Mouse (Mus musculus) embryo, embryonic 10 days (tissue): ENCODE results near the gene Tacc3.

Experiments
- DNase-seq: peaks from one replicate; pipeline ENCODE4 v3.0.0-alpha.2; 2015; ENCODE audit warnings: low spot score

Gene Tacc3

DNA sequence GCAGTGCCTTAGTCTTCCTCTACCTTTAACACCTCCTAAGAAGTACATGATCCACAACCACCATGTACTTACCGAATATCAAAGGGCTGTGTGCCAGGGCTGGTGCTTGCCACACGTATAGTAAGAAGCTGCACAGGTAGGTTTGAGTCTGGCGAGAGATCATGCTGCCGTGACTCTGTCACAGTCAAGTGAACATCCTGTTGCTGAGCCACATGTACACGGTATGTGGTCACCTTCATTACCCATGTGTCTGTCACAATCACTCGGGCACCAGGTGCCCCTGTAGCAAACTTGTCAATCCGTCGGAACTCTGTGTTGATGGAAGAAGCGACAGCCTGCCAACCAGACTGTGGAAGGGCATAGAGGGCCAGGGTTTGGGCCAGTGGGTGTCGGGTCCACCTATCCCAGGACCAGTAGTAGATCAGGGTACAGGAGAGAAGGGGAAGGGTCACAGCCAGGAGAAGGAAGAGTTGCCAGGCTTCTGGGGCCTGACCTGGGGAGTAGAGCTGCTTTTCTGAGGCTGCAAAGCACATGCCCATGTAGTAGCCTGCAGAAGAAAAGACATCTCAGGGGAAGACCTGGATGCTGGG is 2.6 kb upstream of the Tacc3 start:
- no peak for DNase-seq

DNA sequence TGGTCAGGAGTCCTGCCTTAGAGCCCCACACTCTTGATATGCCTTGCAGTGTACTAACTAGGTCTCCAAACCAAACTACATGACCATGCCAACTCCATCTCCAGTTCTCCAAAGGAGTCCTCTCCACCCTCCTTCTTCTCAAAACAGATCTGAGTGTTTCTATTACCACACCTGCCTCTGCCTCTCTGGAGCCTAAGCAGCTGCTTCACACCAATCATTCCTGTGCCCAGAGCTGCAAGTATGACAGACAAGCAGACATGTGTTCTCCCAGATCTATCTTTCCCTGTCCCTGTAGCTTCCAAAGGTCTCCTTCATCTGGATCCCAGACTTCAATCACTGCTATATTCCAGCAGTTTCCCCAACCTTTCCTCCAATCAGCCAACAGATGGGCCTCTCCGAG is 1.2 kb upstream of the Tacc3 start:
- DNase-seq = no peak

DNA sequence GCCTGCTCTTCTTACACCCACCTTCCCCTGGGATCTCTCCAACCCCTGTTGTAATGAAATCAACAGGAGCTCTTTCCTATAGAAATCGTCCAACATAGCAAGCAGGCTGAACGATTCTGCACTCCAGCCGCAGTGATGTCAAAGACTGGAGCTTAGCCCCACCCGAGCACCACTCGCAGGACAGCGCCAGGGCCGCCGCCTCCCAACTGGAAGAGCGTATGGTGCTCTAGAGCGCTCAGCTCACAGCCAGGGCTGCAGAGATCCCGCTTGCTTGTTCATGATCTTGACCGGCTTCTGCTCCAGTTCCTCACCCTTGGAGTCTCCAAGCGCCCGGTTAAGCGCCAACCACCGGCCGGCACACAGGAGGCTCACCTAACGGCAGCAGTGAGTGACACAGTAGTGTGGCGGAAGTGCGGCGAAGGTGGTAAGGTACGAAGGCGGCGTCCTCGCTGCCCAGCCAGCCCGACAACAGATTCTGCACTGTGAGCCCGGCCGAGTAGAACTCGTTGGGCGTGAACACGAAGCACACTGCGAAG is 609 bp upstream of the Tacc3 start:
- no peak for DNase-seq

DNA sequence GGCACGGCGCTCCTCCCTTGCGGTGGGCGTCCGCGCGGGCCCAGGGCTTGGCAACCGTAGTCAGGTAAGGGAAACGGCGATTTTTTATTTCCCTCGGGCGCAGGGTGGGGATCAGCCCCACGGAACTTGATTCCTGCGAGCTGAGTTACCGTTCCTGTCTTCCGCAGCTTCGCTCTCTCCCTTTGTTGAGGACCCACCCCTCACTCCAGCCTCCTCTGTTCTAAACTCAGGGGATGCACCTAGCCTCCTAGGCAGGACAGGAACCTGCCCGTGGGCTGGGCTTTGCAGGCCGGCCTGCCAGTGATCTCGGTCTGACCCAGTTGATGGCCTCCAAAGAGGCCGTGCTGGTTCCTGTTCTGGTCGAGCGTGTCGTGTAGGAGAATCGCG is 729 bp downstream of the Tacc3 start:
- DNase-seq = no peak

DNA sequence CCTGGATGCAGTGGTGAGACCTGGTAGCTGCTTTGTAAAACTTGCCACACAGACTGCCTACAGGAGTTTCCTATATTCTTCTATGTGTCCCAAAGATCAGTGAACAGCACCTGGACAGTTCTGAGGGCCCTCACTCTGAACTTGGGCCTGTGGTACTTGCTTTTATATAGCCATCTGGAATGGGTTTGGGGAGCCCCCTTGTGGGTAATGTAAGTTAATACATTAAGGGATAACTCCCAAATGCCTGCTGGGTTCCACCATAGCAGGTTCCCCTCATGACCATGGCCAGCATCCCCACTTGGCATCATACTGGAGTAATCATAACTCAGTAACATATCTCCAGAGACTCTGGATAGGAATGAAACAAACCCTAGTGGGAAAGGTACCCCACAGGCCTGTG is 10.3 kb downstream of the Tacc3 start:
- DNase-seq = peak; percentile 35

DNA sequence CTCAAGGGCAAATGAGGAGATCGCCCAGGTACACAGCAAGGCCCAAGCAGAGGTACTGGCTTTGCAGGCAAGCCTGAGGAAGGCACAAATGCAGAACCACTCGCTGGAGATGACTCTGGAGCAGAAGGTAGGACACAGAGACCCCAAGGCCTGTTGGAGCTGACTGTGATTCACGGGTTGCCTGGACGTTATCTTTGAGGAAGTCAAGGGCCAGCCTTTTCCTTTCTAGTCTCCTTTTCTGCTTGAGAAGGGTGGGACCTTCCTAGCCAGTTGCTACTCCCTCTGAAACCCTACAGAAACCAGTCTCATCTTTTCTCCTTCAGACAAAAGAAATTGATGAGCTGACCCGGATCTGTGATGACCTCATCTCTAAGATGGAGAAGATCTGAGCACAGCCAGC is 13.7 kb downstream of the Tacc3 start:
- DNase-seq = no peak

DNA sequence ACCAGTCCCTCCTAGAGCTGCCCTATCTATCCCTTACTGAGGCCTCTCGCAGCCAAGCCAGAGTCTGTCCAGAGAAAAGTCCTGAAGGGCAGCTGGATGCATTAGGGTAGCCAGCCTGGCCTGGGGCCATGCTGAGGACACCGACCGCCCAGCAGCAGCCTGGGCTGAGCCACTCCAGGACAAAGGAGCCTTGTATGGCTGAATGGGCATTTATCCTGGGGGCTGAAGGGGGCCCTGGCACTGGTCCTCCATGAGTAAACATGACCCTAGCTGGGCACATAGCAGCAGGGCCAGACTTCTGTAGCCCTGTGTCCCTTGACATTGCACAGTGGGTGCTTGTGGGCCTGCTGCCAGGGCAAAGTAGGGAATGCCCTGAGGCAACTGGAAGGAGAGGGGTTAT is 16.5 kb downstream of the Tacc3 start:
- DNase-seq = no peak

DNA sequence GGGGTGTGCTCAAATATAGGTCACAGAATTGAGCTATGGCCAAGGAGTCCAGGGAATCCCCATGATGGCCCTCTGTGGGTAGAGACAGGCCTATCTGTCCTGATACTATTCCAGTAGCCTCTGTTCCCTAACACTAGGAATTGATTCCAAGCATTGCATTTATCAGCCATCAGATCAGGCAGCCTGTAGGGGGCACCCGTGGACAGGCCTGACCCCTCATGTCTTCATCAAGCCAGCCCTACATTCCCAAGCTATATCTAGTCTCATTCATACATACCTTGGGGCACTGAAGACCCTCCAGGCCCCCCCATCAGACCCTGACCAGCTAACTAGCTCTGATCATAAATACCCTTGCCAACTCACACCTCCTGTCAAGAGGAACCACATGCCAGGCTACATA is 18.0 kb downstream of the Tacc3 start:
- peak; percentile 85 for DNase-seq

DNA sequence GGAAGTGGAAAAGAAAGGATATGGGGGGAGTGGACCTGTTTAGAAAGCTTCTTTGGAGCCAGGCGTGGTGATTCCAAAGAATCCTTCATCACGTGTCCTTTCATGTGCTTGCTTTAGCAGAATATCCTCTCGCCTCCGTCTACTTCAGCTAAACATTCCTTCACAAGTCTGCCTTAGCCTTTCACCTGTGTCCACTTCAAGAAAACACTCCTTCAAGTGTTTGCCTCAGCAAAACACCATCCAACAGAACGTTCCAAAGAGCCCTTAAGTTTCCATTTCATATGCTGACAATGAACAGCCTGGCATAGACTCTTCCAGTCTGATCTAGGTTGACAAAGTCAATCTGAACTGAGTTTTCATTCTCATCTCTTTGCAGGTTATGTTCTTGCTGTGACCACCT is 20.3 kb downstream of the Tacc3 start:
- DNase-seq = no peak

DNA sequence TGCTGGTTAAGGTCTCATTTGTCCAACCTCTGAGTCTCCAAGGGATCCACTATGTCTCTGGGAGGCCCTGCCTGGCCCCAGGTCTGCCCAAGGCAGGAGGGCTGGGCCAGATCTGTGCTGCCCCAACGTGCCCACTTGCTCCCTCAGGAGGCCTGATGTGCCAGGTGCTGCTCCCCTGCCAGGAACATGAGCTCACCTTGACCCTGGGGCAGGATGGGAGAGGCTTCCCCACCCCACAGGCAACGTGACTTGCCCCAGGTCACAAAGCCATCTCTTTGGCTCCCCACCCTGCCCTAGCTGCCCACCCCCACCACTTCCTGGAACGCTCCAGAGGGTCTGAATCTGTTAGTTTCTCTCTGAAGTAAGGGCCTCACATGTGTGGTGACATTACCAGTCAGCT is 23.1 kb downstream of the Tacc3 start:
- DNase-seq = no peak

DNA sequence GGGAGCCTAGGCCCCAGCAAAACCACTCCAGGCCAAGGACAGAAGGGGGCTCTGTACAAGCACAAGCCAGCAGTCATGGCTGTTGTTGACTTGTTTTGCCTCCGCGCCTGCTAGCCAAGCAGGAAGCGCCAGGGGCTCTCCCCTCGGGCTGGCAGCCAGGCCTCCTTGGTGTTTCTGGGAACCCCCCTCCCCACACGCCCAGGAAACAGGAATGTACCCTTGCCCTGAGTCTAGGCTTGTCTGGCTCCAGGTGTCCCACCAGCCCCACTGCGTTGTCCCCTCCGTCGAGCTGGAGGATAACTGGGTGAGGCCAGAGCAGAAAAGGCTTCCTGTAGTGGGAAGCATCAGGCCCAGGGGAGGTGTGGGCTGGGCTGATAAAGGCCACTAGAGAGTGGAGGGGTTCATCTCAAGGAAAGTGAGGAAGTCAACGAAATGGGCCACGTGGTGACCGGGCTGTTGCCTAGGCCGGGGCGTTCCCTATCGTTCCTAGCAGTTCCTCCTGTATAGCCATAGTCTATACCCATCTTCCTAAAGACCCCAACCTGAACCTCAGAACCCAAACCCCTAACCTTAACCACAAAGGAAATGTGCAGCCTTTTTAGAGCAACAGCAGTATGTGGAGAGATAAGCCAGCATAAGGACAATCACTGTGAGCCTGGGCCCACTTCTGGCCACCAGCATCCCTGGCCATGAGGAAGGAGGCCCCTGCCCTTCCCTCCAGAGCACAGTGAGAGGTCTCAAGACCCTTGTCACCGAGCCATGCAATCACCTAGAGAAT is 23.9 kb downstream of the Tacc3 start:
- DNase-seq = no peak

DNA sequence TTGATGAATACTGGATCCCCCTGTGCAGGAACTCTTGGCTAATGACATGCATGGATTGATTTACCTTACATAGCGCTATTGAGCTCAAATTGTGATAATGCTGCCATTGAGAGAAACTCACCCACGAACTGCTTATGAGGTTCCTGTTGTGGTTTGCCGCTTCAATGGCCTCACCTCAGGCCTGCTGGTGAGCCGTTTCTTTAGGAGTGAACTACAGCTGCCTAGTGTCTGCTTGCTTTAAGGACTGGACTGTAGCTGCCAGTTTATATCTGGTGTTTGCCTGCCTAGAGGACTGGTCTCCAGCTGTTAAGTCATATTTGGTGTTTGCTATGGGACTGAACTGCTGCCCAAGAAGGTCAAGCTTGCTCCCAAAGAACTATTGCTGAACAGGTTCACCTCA is 25.0 kb downstream of the Tacc3 start:
- DNase-seq = no peak

DNA sequence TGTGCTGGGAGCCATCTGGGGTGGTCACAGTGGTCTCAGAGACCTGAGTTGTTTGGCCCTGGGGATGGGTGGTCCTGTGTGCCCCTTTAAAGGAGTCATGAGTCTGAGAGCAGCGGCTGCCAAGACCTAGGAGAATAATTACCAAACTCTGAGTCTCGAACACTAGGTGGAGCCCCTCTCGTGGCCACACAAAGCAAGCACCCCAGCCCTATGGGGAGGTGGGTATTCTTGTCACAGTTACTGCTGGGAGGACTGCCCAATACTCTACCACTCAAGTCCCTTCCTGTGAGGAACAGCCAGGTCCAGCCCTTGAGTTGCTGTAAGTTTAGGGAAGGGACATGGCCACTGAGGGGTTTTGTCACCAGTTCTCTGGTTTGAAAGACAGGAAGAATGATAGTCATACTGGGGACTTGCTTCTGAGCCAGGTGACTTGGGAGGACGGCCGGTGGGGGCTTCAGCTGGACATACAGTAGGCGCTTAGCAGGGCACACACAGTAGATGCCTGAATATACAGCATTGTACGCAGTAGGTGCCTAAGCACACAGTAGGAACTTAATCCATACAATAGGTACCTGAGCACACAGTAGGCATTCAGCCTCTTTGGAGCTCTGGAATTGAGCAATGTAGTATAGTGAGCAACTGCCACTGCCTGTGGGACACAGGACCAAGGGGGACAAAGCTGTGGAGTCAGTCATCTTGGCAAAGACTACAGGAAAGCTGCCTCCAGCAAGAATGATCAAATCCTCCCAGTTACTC is 26.1 kb downstream of the Tacc3 start:
- DNase-seq = peak; percentile 81

DNA sequence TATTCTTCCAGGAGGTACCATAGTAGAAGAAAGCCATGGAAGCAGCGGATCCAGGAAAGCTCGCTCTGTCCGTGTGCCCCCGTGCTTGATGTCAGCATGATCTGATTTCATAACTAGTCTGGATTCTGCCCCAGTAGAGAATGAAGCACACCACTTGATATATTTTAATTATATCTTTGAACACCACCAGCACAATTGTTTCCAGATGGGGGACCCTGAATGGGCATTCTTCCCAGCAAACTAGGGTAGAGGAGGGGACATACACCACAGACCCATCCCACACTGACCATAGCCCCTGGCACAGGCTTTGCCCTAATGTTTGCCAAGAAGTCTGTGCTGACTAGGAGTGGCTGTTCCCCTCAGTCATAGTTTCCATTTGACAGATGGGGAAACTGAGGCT is 27.0 kb downstream of the Tacc3 start:
- DNase-seq = no peak

DNA sequence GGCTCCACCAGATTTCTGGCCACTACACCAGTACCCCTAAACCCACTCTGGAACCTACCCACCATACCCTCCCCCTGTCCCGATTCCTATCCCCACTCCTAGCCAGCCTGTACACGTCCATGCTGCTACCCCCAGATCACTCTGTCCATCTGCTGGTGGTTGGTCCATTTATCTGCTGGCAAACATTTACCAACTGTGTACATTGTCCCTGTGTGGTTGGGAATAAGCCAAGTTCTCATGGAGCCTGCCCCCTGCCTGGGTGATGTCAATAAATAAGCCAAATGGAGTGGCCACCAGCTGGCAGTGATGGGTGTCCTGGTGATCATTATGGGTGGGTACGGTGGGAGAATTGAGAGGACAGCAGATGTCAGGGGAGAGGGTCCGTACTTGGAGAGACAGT is 29.2 kb downstream of the Tacc3 start:
- DNase-seq = no peak

DNA sequence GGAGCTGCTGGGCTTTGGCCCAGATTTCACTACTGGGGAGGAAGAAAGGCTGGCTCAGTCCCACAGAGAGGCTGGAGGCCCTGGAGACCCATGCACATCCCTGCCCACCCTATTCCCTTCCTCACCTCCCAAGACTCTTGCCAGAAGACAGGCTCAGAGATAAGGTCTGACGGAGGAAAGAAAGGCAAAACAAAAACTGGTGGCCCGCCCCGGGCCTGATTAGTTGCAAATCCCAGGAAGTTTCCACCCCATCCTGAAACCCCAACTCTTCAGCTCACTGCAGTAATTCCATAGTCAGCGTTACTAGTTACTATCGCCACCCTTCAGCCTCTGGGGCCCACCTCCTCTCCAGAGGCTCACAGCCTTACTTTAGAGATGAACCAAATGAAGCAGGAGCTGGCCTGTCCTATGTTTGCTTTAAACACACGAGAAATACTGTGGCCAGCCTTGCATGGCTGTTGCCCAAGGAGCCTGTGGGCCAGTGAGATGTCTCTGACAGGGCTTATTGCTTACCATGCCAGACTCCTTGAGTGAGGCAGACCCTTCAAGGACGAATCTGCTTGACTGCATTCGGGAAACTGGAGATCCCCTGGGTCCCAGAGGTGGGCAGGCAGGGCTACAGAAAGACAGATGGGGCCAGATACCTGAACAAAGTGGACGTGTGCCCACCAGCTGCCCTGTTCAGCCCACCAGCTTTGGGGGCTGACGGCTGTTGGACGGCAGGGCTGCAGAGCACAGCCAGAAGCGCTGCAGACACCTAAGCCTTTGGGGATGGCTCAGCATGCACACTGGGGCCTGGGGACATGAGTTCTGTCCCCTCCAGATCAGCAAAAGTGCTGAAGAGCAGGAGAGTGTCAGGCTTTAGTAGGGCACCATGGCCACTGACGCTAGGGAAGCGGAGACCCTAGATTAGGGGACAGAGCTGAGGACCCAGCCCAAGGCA is 30.6 kb downstream of the Tacc3 start:
- no peak for DNase-seq

DNA sequence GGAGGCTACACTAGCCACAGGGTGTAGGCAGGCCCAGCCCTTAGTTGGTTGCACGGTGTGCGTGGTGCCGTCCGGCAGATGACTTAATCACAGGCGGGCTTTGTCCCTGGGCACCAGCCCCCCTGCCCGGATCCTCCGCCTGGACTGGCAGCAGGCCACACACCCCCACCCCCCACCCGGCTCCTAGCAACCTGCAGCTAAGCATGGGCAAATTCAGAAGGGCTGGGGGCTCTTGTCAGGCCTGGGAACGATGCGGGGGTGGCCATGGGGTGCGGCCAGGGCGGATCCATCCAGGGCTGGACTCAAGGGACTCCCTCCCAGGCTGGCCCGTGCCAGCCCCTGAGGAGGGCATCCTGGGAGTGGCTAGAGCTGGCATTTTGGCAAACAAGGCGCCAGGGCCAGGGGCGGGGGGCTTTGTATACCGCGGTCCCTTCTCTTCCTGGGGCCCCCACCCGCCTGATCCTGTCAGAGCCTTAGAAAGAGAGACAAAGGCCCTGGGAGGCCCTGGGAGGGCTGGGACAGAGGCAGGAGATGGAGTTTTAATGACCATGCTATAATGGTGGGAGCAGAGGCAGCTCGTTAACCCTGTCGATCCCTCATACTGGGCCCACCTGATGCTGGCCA is 31.4 kb downstream of the Tacc3 start:
- DNase-seq = peak; percentile 52

DNA sequence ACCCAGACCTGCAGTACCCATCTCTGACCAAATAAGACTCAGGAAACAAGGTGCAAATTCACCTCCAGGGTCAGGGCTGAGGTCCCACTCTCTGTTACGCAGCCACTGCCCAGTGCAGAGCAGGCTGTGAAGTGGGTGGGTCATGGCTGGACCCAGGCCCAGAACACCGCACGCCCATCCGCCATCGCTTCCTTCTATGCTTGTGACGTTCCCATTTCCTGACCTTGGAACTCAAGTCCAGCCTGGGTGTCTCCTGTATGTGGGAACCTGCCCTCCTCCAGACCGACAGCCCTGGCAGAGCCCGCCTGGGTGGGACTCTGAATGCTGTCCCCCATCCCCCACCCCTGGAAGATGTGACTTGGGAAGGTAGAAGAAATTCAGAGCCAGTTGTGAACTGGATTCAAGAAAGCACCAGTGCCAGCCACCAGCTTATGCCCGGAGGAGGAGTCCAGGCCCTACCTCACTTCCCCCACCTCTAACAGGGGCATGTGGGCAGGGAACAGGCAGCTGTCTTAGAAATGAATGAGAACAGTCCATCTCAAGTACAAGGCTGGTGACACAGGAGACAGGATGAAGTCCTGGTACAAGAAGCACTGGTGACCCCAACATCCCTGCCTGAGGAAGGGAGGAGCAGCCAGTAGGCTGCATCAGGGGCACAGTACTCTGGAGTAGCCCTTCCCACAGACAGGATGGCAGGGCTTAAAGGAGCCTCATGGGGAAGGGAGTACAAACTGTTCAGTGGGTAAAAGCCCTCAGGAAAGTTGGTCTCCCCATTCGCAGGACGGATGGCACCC is 32.1 kb downstream of the Tacc3 start:
- DNase-seq = no peak

DNA sequence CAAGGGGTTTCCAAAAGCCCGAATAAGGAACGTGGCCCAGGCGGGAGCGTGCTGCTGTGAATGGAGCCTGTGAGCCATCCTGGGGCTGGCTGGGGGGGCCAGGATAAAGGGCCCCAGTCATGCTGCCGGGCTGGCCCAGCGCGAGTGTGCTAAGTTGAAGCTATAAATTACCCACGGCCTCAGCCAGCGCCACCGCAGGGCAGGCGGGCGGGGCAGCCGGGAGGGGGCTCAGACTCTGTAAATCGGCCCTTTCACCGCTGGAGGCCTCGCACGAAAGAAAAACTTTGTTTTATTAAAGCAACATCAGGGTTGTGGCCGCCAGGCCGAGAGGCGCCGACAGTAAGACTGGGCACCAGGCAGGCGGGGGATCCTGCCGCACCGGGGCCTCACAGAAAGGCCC is 34.5 kb downstream of the Tacc3 start:
- DNase-seq = peak; percentile 80

DNA sequence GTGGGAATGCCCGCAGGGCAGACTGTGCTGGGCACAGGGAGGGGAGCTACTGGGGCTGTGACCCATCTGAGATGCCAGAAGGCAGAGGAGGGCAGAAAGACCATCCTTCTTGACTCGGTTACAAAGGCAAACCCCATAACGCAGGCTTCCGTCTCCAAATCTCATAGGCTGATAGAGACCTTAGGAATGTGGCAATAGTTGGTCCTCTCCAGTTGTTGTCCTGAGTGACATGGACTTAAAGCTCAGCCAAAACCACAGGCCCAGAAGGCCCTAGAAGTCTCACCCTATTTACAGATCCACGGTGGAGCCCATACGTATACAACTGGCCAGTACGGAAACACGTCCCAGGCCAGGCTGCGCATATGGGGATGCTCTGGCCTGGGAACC is 36.5 kb downstream of the Tacc3 start:
- DNase-seq = no peak
